Mouse (Mus musculus): ENCODE results near the gene Itga8.
A peak's percentile ranks its signal among the peaks of the same experiment; 100 is the strongest.

Gene Itga8

DNA sequence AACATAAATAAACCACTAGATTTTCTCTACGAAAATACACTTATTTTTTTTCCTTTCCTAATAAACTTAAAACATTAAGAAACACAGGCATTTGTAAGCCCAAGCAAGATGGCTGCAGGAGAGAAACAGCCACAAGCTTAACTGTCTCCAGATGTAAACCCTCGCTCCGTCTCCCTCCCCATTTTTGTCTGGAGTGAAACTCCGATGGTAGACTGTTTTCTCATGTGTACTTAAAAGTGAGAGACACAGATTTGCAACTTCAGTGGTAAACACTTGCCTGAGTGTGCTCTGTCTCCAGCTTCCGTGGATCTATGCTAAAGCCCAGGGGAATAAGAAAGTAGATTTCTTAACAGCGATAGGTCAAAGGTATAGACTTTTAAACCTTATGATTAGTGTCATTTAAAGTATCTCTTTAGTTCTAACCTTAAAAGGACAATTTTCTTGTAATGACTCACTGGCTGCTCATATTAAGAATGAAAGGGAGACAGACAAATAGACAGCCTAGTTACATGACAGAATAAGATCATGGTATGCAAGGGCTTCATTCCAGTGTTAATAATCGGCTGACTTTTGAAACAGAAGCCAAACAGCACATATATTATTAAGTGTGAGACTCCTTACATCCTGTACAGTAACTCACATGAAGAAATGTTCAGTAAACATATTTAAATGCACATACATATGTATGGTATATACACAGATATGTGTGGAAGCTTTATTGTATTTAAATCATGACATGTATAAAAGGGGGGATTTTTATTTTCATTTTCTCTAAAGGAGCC is 209.3 kb downstream of the Itga8 start:
- peak; percentile 51 for DNase-seq (ENCODE audit: low read depth, low spot score)

DNA sequence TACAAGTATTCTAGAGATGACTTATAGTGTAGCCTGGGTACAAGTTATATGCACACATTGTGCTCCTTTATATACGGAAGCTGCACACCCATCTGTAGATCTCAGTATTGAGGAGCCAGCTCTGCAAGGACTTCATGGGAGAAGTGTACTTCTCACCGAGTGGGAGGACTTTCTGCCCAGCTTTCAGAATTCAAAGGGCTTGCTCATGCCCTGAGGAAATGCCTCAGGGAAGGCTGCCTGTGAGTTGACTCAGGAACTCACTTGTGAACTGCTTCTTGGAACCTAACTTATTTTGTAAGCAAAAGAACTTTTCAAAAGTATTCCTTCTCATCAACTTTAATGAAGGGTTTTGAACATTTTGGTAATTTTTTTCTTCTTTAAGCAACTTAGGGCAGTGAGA is 210.7 kb downstream of the Itga8 start:
- no peak for DNase-seq (ENCODE audit: low read depth, low spot score)

DNA sequence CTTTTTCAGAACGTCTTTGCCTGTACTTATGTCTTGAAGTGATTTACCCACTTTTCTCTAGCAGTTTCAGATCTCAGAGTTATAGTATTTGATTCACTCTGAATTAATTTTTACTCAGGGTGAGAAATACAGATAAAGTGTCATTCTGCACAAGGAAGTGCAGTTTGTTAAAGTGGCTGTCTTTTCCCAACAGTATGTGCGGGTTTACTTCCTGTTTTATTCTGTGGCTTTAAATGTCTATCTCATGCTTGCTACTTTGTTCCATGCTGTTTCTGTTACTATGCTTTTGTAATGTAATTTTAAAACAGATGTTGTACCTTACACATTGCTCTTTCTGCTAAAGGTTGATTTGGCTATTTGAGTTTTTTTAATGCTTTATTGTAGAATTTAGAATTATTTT is 216.2 kb downstream of the Itga8 start:
- no peak for DNase-seq (ENCODE audit: low read depth, low spot score)

DNA sequence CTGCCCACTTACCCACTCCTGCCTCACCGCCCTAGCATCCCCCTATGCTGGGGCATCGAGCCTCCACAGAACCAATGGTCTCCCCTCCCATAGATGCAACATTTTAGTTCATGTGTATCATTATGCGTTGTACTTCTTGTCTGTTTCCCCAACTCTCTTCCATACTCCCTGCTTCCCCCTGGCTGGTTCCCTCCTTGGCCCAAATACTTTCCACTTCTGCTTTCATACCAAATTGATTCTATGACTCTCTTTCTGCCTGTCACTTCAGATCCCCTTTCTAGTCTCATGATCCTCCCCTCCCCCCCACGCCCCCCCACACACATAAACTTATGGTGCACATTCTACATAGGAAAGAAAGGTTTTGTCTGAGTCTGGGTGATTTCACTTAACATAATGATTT is 217.4 kb downstream of the Itga8 start:
- DNase-seq (ENCODE audit: low read depth, low spot score) = no peak

DNA sequence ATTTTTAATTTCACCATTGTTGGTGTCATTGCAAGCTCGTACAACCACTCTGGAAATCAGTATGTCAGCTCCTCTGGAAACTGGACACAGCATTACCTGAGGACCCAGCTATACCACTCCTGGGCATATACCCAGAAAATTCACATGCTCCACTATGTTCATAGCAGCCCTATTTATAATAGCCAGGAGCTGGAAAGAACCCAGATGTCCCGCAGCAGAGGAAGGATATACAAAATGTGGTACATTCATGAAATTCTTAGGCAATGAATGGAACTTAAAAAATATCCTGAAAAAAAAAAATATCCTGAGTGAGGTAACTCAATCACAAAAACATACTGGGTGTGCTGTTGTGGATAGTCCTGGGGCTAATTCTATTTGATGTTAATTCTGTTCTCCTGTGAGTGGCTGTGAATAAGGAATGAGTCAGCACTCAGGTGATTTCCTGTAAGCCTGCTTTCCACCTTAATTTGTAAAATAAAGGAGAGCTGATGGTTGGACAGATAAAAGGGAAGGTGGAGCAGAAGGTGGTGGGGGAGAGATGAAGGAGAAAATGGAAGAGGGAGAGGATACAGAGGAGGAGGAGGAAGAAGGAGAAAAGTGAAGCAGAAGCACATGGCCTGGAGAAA is 224.3 kb downstream of the Itga8 start:
- no peak for DNase-seq (ENCODE audit: low read depth, low spot score)

DNA sequence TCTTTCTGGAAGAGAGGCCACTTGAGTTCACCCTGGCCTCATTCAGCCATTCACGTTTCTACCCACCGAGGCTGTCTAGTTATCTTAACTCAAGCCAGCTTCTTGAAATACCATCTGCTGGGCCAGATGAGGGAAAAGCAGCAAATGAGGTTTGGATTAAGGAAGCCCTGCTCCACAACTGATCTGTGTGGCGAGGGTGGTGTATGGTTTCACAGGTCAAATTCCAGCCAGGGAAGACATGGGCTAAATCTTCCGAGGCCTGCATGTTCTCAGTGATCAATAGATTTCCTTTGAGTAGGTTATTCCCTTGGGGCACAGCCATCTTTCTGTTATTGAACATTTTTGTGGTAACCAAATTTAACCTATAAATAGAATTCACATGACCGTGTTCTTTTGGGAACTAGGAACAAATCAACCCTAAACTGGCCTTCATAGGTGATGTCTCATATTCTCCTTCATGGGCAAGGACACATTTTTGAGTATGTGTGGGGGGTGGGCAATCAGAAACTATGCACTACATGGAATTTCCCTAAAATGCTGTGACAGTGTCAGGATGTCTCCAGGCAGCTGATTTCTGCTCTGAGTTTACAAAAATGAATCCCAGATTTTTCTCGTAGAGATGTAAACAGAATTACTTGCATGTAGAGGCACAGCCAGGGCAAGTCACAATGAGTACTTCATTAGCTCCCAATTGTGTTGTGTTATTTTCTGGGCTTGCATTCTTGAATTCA is 235.9 kb downstream of the Itga8 start:
- DNase-seq (ENCODE audit: low read depth, low spot score) = peak; percentile 59

DNA sequence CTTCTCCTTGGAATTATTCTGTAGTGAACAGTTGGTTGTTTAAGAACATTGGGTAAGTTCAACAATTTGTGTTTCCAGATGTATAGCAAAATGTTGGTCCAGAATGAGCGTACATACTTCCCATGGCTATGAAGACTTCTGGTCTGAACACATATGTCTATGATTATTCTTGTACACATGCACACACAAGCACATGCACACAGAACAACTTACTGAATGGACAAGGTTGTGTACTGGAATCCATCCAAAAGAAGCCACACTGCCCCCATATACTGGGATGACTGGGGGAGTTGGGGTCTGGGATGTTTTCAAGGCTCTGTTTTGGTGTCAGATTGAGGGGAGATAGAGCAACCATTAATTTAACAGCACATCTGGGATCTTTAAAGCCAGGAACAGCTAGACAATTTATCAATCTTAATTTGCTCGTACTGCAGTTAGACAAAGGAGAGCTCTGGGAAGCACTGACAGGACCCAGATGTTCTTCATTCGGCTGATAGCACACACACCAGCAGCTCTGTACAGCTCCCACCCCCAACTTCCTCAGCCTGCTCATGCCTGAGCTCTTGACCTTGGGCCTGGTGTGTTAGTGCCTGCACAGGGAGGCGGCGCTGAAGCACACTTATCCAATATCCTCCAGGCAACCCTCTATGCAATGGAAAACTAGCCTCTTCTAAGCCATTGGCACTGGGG is 241.5 kb downstream of the Itga8 start:
- DNase-seq (ENCODE audit: low read depth, low spot score) = peak; percentile 63

Data from forelimb bud, embryonic 11.5 days (tissue).